Mouse (Mus musculus): ENCODE measurements at regions not wholly inside any gene's neighbourhood (a gene's known extent, or its start where the extent isn't known, plus 50 kb on each side); places are given as distances from the start of the nearest gene placed in this dataset.
A peak's percentile ranks its signal among the peaks of the same experiment; 100 is the strongest.

- Histone ChIP-seq H3K27me3 (ENCODE audit: control insufficient read depth, insufficient read depth, low read length) (no peaks in the 10 kb centered on the region), H3K27ac (ENCODE audit: insufficient read depth, low read length) (no peak overlapping the region), H3K4me1 (ENCODE audit: control insufficient read depth, insufficient read depth, low read length) (no peaks in the 10 kb centered on the region), H3K4me3 (replicated peaks; ENCODE audit: insufficient read depth, low read depth, low read length) (no peak overlapping the region)
- TF ChIP-seq CTCF (IDR thresholded peaks at IDR 0.05; ENCODE audit: borderline replicate concordance, insufficient read depth, low read depth, low read length) (no peak), POLR2A (IDR thresholded peaks at IDR 0.05; ENCODE audit: borderline replicate concordance, insufficient read depth, low read length) (no peak)
- DNase-seq, result no peak
- WGBS, result 69% methylated on average over 9 of the region's 9 CpGs
These were observed 1075.3 kb downstream of the 4930444P10Rik start for GRCm38 (mm10) chr1:15017689-15018459.

GRCm38 (mm10) chr1:15007663-15008344 lies 1085.3 kb downstream of the 4930444P10Rik start:
- TF ChIP-seq POLR2A (IDR thresholded peaks at IDR 0.05; ENCODE audit: borderline replicate concordance, insufficient read depth, low read length) (no peak), CTCF (IDR thresholded peaks at IDR 0.05; ENCODE audit: borderline replicate concordance, insufficient read depth, low read depth, low read length) (peak; percentile 29; the same call in 1 of the 2 replicates)
- Histone ChIP-seq H3K4me1 (ENCODE audit: control insufficient read depth, insufficient read depth, low read length) (no peaks in the 10 kb centered on the region), H3K27me3 (ENCODE audit: control insufficient read depth, insufficient read depth, low read length) (no peaks in the 10 kb centered on the region), H3K27ac (ENCODE audit: insufficient read depth, low read length) (no peak overlapping the region), H3K4me3 (replicated peaks; ENCODE audit: insufficient read depth, low read depth, low read length) (no peak overlapping the region)
- peak in 1 of 2 experiments; percentile 37 for DNase-seq
- WGBS, result 1% methylated on average over 3 of the region's 3 CpGs

GRCm38 (mm10) chr1:14995348-14995747 lies 1097.8 kb downstream of the 4930444P10Rik start:
- DNase-seq, result no peak
- WGBS, result 74% methylated on average over 3 of the region's 3 CpGs
- H3K4me1 ChIP-seq (ENCODE audit: control insufficient read depth, insufficient read depth, low read length), result no peaks in the 10 kb centered on the region
- no peak for TF ChIP-seq POLR2A (IDR thresholded peaks at IDR 0.05; ENCODE audit: borderline replicate concordance, insufficient read depth, low read length)
- no peak for TF ChIP-seq CTCF (IDR thresholded peaks at IDR 0.05; ENCODE audit: borderline replicate concordance, insufficient read depth, low read depth, low read length)
- H3K27ac ChIP-seq (ENCODE audit: insufficient read depth, low read length), result no peak overlapping the region
- no peak overlapping the region for H3K4me3 ChIP-seq (replicated peaks; ENCODE audit: insufficient read depth, low read depth, low read length)
- H3K27me3 ChIP-seq (ENCODE audit: control insufficient read depth, insufficient read depth, low read length), result no peaks in the 10 kb centered on the region

GRCm38 (mm10) chr1:14980093-14980711 lies 1112.9 kb downstream of the 4930444P10Rik start:
- Histone ChIP-seq H3K27me3 (ENCODE audit: control insufficient read depth, insufficient read depth, low read length) (no peaks in the 10 kb centered on the region), H3K4me1 (ENCODE audit: control insufficient read depth, insufficient read depth, low read length) (no peaks in the 10 kb centered on the region), H3K4me3 (replicated peaks; ENCODE audit: insufficient read depth, low read depth, low read length) (no peak overlapping the region), H3K27ac (ENCODE audit: insufficient read depth, low read length) (no peak overlapping the region)
- WGBS, result 42% methylated on average over 6 of the region's 6 CpGs
- TF ChIP-seq POLR2A (IDR thresholded peaks at IDR 0.05; ENCODE audit: borderline replicate concordance, insufficient read depth, low read length) (no peak), CTCF (IDR thresholded peaks at IDR 0.05; ENCODE audit: borderline replicate concordance, insufficient read depth, low read depth, low read length) (no peak)
- DNase-seq, result peak in 1 of 2 experiments; percentile 1

Data from cerebellum, adult 2 months (tissue).